Comparison of ENCODE assay signal across 20 mouse cellular contexts in the genomic region with DNA sequence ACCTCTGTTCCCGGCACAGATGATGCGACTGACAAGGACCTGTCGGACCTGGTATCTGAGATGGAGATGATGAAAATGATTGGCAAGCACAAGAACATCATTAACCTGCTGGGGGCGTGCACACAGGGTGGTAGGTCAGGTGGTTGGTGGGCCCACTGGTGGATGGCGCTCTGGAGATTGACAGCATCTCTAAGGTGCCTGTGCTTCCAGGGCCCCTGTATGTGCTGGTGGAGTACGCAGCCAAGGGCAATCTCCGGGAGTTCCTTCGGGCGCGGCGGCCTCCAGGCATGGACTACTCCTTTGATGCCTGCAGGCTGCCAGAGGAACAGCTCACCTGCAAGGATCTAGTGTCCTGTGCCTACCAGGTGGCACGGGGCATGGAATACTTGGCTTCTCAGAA. TPM values are rescaled to one million over a fixed set of nuclear protein-coding genes. Genes with fewer than 3 reads are reported as not detected.
"Had no signal": no experiment of that assay in that cellular context is flagged by ENCODE, and none has a peak within 500 bp of the region (broad histone marks: within the 10 kb centered on the region; RNA-seq: fewer than 3 reads in every experiment).

No protein-coding gene starts in this region.

- H3K9me3 ChIP-seq: lung, embryonic 15.5 days; megakaryocyte, embryonic 14.5 days; midbrain, embryonic 12.5 days; neural tube, embryonic 12.5 days; stomach, embryonic 15.5 days had no signal

- H3K4me1 ChIP-seq: stomach, embryonic 15.5 days had no signal

- H3K4me2 ChIP-seq: lung, embryonic 15.5 days; midbrain, embryonic 12.5 days; neural tube, embryonic 12.5 days; stomach, embryonic 15.5 days had no signal

- H3K9ac ChIP-seq: liver, postnatal 0 days; lung, embryonic 15.5 days; midbrain, embryonic 12.5 days; neural tube, embryonic 12.5 days; stomach, embryonic 15.5 days had no signal

- H3K27me3 ChIP-seq: lung, embryonic 15.5 days; neural tube, embryonic 12.5 days; stomach, embryonic 15.5 days had no signal

- H3K4me3 ChIP-seq: lung, embryonic 15.5 days; megakaryocyte, embryonic 14.5 days; midbrain, embryonic 12.5 days; neural tube, embryonic 12.5 days; stomach, embryonic 15.5 days had no signal

- ATAC-seq: liver, postnatal 0 days; lung, postnatal 0 days; midbrain, embryonic 16.5 days had no signal

- H3K27ac ChIP-seq: lung, embryonic 15.5 days; macrophage; midbrain, embryonic 12.5 days; neural tube, embryonic 12.5 days; stomach, embryonic 15.5 days; stomach, postnatal 0 days had no signal

- DNase-seq: liver, postnatal 0 days; lung, adult 2 months; lung, postnatal 14 days; lung, postnatal 36 days; midbrain, embryonic 14.5 days; right cerebral cortex, postnatal 14 days; thymus, adult 2 months; thymus, postnatal 25 days; thymus, postnatal 4 days had no signal

RNA-seq across cellular contexts. Expression of gene Fgfr3, which starts 12.4 kb away (rescaled TPM):
- total RNA-seq: monocyte, adult 5-6 weeks; neutrophil, adult 5-6 weeks had no signal
- polyA plus RNA-seq: macrophage had no signal
